Mouse (Mus musculus) neural tube, embryonic 12.5 days (tissue): ENCODE measurements around the gene Mfsd2a. TPM values are rescaled to one million over a fixed set of nuclear protein-coding genes. Genes with fewer than 3 reads are reported as not detected.

Experiments used
- ATAC-seq: fragments of 200-750 bp; cut with Nextera tagmentation; 2 replicates; pipeline ENCODE4 v1.8.0; 2017; ENCODE audit warnings: low read depth, mild to moderate bottlenecking, moderate TSS enrichment, moderate library complexity; ENCODE audit not compliant: low FRiP score
- H3K27ac ChIP-seq: fragments of 300-500 bp; sonication (generic); 2 replicates; pipeline ENCODE4 v1.5.1; 2016
- H3K27me3 ChIP-seq: fragments of 300-500 bp; sonication (generic); replicated peaks from 2 replicates; pipeline ENCODE4 v1.6.1; 2016; ENCODE audit warnings: mild to moderate bottlenecking
- H3K36me3 ChIP-seq: fragments of 300-500 bp; sonication (generic); 2 replicates; pipeline ENCODE4 v1.6.1; 2016; ENCODE audit warnings: mild to moderate bottlenecking
- H3K4me1 ChIP-seq: fragments of 300-500 bp; sonication (generic); 2 replicates; pipeline ENCODE4 v1.6.1; 2016
- H3K4me2 ChIP-seq: fragments of 300-500 bp; sonication (generic); replicated peaks from 2 replicates; pipeline ENCODE4 v1.6.1; 2016; ENCODE audit warnings: mild to moderate bottlenecking
- H3K4me3 ChIP-seq: fragments of 300-500 bp; sonication (generic); 2 replicates; pipeline ENCODE4 v1.5.1; 2016
- H3K9ac ChIP-seq: fragments of 300-500 bp; sonication (generic); 2 replicates; pipeline ENCODE4 v1.6.1; 2016; ENCODE audit warnings: mild to moderate bottlenecking
- H3K9me3 ChIP-seq: fragments of 300-500 bp; sonication (generic); 2 replicates; pipeline ENCODE4 v1.6.1; 2016; ENCODE audit warnings: mild to moderate bottlenecking
- WGBS: fragments of 180-500 bp; shearing (Covaris S2); methylation state at CpG from one replicate; pipeline ENCODE4 v1.1.7; 2016; 5-methylcytosine and 5-hydroxymethylcytosine counted together
- polyA plus RNA-seq: library from polyadenylated mRNA; unstranded; fragments of >200 nt; fragmentation: Nextera tagmentation; extraction: Ambion mirVana; gene quantifications from 2 replicates; pipeline ENCODE4 v1.2.1, GENCODE M21; 2016

The Mfsd2a gene
- polyA plus RNA-seq, 1 experiment from 2014 or later = 22.0 TPM

- Histone ChIP-seq H3K4me1 (no peaks in the 10 kb centered on the region), H3K9ac (no peak overlapping the region), H3K27me3 (no peaks in the 10 kb centered on the region), H3K9me3 (no peaks in the 10 kb centered on the region), H3K4me3 (no peak overlapping the region), H3K27ac (no peak overlapping the region), H3K36me3 (no peaks in the 10 kb centered on the region), H3K4me2 (no peak overlapping the region)
- no peak for ATAC-seq
- WGBS = 88% methylated on average over 4 of the region's 4 CpGs
These were observed 63.2 kb downstream of the Mfsd2a start for GRCm38 (mm10) chr4:122897750-122898149.

Other genes with a start within 250 kb of the Mfsd2a start
- gene Ppt1, start 124.9 kb downstream of the Mfsd2a start, polyA plus RNA-seq = 71.2 and 72.9 TPM in 2 replicates
- gene Cap1, start 75.1 kb downstream of the Mfsd2a start, polyA plus RNA-seq = 34.7 and 59.7 TPM in 2 replicates
- 123 and 125 TPM in 2 replicates for gene Mycl, start 34.5 kb upstream of the Mfsd2a start, polyA plus RNA-seq
- 26.6 and 29.7 TPM in 2 replicates for gene Trit1, start 55.4 kb upstream of the Mfsd2a start, polyA plus RNA-seq
- gene Bmp8b, start 144.0 kb upstream of the Mfsd2a start, polyA plus RNA-seq = 0.22 and 0.29 TPM in 2 replicates
- 0.13 TPM in 1 of 2 replicates, not detected in the other for gene Oxct2b, start 155.1 kb upstream of the Mfsd2a start, polyA plus RNA-seq
- gene Ppie, start 178.8 kb upstream of the Mfsd2a start, polyA plus RNA-seq = 80.1 and 80.9 TPM in 2 replicates
- 3.8 and 4.2 TPM in 2 replicates for gene Hpcal4, start 222.0 kb upstream of the Mfsd2a start, polyA plus RNA-seq
- gene Nt5c1a, start 240.3 kb upstream of the Mfsd2a start, polyA plus RNA-seq = 0.15 TPM in 1 of 2 replicates, not detected in the other